Mouse (Mus musculus): ENCODE data around the gene Cox6b1. TPM values are rescaled to one million over a fixed set of nuclear protein-coding genes. Genes with fewer than 3 reads are reported as not detected.

The Cox6b1 gene
- polyA plus RNA-seq, 1 experiment from 2014 or later, result 333 TPM

GRCm38 (mm10) chr7:30596811-30597210 is 29.1 kb downstream of the Cox6b1 start:
- no peaks in the 10 kb centered on the region for H3K36me3 ChIP-seq (ENCODE audit: inconsistent target)
- 91% methylated on average over 5 of the region's 5 CpGs for WGBS (ENCODE audit: missing documents)
- no peak overlapping the region for H3K4me3 ChIP-seq (ENCODE audit: inconsistent target)
- H3K27ac ChIP-seq, result no peak overlapping the region
- H3K79me2 ChIP-seq (ENCODE audit: inconsistent target), result no peaks in the 10 kb centered on the region

GRCm38 (mm10) chr7:30596093-30596492 is 29.9 kb downstream of the Cox6b1 start:
- 96% methylated on average over 5 of the region's 5 CpGs for WGBS (ENCODE audit: missing documents)
- H3K4me3 ChIP-seq (ENCODE audit: inconsistent target), result no peak overlapping the region
- H3K27ac ChIP-seq, result no peak overlapping the region
- H3K36me3 ChIP-seq (ENCODE audit: inconsistent target), result no peaks in the 10 kb centered on the region
- H3K79me2 ChIP-seq (ENCODE audit: inconsistent target), result no peaks in the 10 kb centered on the region

- H3K4me3 ChIP-seq (ENCODE audit: inconsistent target), result no peak overlapping the region
- H3K79me2 ChIP-seq (ENCODE audit: inconsistent target), result no peaks in the 10 kb centered on the region
- WGBS (ENCODE audit: missing documents), result 45% methylated on average over 4 of the region's 4 CpGs
- no peaks in the 10 kb centered on the region for H3K36me3 ChIP-seq (ENCODE audit: inconsistent target)
- H3K27ac ChIP-seq, result no peak overlapping the region
Observed at GRCm38 (mm10) chr7:30594510-30595024, 31.4 kb downstream of the Cox6b1 start.

GRCm38 (mm10) chr7:30593579-30594509 is 32.1 kb downstream of the Cox6b1 start:
- no peak overlapping the region for H3K27ac ChIP-seq
- no peaks in the 10 kb centered on the region for H3K36me3 ChIP-seq (ENCODE audit: inconsistent target)
- no peaks in the 10 kb centered on the region for H3K79me2 ChIP-seq (ENCODE audit: inconsistent target)
- 77% methylated on average over 10 of the region's 10 CpGs for WGBS (ENCODE audit: missing documents)
- H3K4me3 ChIP-seq (ENCODE audit: inconsistent target), result no peak overlapping the region

GRCm38 (mm10) chr7:30592772-30593423 is 33.1 kb downstream of the Cox6b1 start:
- Histone ChIP-seq H3K79me2 (ENCODE audit: inconsistent target) (peaks cover 3% of the 10 kb centered on the region), H3K4me3 (ENCODE audit: inconsistent target) (no peak overlapping the region), H3K36me3 (ENCODE audit: inconsistent target) (no peaks in the 10 kb centered on the region), H3K27ac (no peak overlapping the region)
- WGBS (ENCODE audit: missing documents), result 61% methylated on average over 5 of the region's 5 CpGs

- Histone ChIP-seq H3K4me3 (ENCODE audit: inconsistent target) (no peak overlapping the region), H3K79me2 (ENCODE audit: inconsistent target) (peaks cover 16% of the 10 kb centered on the region), H3K36me3 (ENCODE audit: inconsistent target) (no peaks in the 10 kb centered on the region), H3K27ac (no peak overlapping the region)
- 98% methylated on average over 4 of the region's 4 CpGs for WGBS (ENCODE audit: missing documents)
Observed at GRCm38 (mm10) chr7:30591605-30591951, 34.4 kb downstream of the Cox6b1 start.

- WGBS (ENCODE audit: missing documents), result 97% methylated on average over 9 of the region's 9 CpGs
- Histone ChIP-seq H3K27ac (no peak overlapping the region), H3K36me3 (ENCODE audit: inconsistent target) (peaks cover 3% of the 10 kb centered on the region; the same call in 1 of the 2 replicates), H3K4me3 (ENCODE audit: inconsistent target) (no peak overlapping the region), H3K79me2 (ENCODE audit: inconsistent target) (peaks cover 22% of the 10 kb centered on the region)
Observed at GRCm38 (mm10) chr7:30590927-30591604, 34.9 kb downstream of the Cox6b1 start.

GRCm38 (mm10) chr7:30589435-30590301 is 36.3 kb downstream of the Cox6b1 start:
- H3K79me2 ChIP-seq (ENCODE audit: inconsistent target), result peaks cover 35% of the 10 kb centered on the region
- WGBS (ENCODE audit: missing documents), result 30% methylated on average over 39 of the region's 40 CpGs
- H3K4me3 ChIP-seq (ENCODE audit: inconsistent target), result peak overlapping the region; percentile 71
- peaks cover 17% of the 10 kb centered on the region for H3K36me3 ChIP-seq (ENCODE audit: inconsistent target)
- H3K27ac ChIP-seq, result peak overlapping the region; percentile 65

- Histone ChIP-seq H3K79me2 (ENCODE audit: inconsistent target) (peaks cover 35% of the 10 kb centered on the region), H3K27ac (peak within 1 kb of the TSS; percentile 65), H3K36me3 (ENCODE audit: inconsistent target) (peaks cover 25% of the 10 kb centered on the region), H3K4me3 (ENCODE audit: inconsistent target) (peak within 1 kb of the TSS; percentile 94)
- under 1% methylated on average over 49 of the region's 68 CpGs for WGBS (ENCODE audit: missing documents)
Observed at GRCm38 (mm10) chr7:30588676-30589434, 37.1 kb downstream of the Cox6b1 start, which contains the start of gene Kmt2b. Gene Kmt2b, minus strand, starts transcription at chr7:30588726.

GRCm38 (mm10) chr7:30587842-30588667 is 37.9 kb downstream of the Cox6b1 start:
- WGBS (ENCODE audit: missing documents), result 2% methylated on average over 35 of the region's 67 CpGs
- Histone ChIP-seq H3K27ac (peak overlapping the region; percentile 57), H3K36me3 (ENCODE audit: inconsistent target) (peaks cover 30% of the 10 kb centered on the region), H3K79me2 (ENCODE audit: inconsistent target) (peaks cover 35% of the 10 kb centered on the region), H3K4me3 (ENCODE audit: inconsistent target) (peak overlapping the region; percentile 94)

- Histone ChIP-seq H3K79me2 (ENCODE audit: inconsistent target) (peaks cover 35% of the 10 kb centered on the region), H3K4me3 (ENCODE audit: inconsistent target) (no peak overlapping the region), H3K36me3 (ENCODE audit: inconsistent target) (peaks cover 34% of the 10 kb centered on the region), H3K27ac (no peak overlapping the region)
- WGBS (ENCODE audit: missing documents), result 92% methylated on average over 24 of the region's 28 CpGs
Observed at GRCm38 (mm10) chr7:30586455-30587020, 39.4 kb downstream of the Cox6b1 start.

- Histone ChIP-seq H3K36me3 (ENCODE audit: inconsistent target) (peaks cover 44% of the 10 kb centered on the region), H3K27ac (no peak overlapping the region), H3K4me3 (ENCODE audit: inconsistent target) (no peak overlapping the region), H3K79me2 (ENCODE audit: inconsistent target) (peaks cover 35% of the 10 kb centered on the region)
- WGBS (ENCODE audit: missing documents), result 98% methylated on average over 6 of the region's 7 CpGs
Observed at GRCm38 (mm10) chr7:30585170-30585569, 40.8 kb downstream of the Cox6b1 start.

Data from macrophage (primary cell).